Mouse (Mus musculus) CH12F3 (cell line): ENCODE data around the gene Trpv4.

ENCODE experiments used
- in situ Hi-C: fragments of 300-500 bp; cut with MboI; formaldehyde crosslinking; loops from 2 replicates; pipeline ENCODE4 v1.14.3; 2020; ENCODE audit warnings: low sequenced_read_pairs

Trpv4 gene

DNA sequence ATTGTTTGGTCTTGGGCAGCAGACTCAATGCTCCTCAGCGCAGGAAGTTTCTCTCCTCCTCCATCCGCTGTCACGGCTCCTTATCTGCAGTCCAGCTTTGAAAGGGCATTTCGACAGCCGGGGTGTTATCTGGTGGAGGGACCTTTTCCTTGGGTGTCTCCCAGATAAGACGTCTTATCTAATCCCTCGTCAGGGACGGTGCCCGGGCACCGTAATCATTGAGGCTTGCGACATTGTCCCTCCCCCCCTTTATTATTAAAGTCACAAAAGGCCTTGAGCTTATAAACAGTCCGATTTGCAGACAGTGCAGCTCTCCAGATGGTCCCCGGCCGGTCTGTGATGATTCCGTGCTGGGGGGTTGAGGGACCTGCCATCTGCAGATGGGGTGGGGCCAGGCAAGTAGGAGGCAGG, 67.1 kb downstream of the Trpv4 start:
- in situ Hi-C loops, result no loop called here

GRCm38 (mm10) chr5:114590043-114590913, 67.9 kb downstream of the Trpv4 start:
- in situ Hi-C loops, result no loop called here

DNA sequence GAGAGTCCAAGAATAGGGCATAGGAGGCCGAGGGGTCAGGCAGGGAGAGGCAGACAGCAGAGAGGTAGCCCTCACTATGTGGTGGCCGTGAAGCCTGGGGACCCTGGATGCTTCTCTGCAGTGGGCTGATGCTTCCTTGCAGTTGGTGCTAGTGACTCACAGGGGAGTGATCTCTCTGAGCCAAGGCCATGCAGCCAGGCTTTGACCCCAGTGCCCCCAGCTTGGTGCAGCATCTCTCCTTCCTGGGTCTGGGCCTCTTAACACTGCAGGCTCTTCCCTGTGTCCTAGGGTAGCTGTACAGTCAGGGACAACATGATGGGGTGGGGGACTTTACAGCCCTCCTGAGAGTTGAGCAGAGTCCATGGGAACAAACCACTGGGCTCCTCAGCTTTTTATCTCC, 68.8 kb downstream of the Trpv4 start:
- in situ Hi-C loops, result no loop called here

GRCm38 (mm10) chr5:114589026-114589425, 69.2 kb downstream of the Trpv4 start:
- in situ Hi-C loops, result no loop called here

GRCm38 (mm10) chr5:114588416-114588815, 69.8 kb downstream of the Trpv4 start:
- in situ Hi-C loops, result no loop called here

GRCm38 (mm10) chr5:114587908-114588307, 70.3 kb downstream of the Trpv4 start:
- in situ Hi-C loops, result no loop called here

DNA sequence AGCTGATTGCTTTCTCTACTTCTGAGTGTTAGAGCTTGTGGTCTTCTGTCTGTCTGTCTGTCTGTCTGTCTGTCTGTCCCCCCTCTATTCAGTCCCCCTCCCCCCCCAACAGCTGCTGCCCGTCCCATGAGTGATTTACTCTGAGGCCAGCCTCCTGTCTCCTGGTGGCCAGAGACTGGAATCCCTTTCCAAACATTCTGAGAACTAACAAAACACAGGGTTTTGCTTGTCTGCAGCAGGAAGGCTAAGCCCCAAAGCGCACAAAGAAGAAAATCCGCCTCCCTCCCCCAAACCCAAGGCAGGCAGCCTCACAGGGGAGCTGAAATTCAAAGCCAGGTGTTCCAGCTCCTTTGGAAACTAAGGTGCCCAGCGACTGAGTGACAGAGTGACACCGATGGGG, 72.5 kb downstream of the Trpv4 start:
- in situ Hi-C loops, result no loop called here

DNA sequence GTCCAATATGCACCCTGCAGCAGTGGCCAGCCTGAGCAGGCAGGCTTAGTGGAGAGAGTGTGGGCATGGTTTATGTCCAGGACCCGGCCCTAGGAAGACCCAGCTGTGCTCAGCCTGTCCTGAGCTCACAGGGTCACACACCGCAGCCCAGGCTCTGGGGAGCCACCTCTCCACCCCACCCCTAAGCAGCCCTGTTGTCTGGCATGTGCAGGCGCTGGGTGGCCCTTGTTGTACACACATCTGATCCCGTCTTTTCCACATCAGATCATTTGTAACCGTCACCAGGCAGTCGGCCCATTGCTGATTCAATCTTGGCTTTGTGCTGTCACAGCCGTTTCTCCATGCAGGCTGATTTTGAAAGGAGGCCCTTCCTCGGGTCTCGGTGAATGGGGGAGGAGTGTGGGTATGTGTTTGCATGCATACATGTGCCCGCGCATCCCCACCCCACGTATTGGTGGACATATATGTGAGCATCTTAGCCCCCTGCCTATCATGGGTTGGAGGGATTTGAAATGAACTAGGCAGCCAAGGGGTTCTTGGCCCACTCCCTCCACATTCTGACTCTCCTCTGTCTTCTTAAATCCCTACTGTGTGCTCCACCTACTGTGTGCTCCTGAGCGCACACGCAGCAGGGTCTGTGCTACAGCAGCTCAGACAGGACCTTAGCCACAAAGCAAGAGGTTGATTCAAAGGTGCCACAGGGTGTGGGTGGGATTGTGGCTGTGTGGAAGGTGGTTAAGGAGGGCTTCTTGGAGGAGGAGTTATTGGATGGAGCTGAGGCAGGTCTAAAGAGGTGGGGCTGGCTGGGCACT, 73.7 kb downstream of the Trpv4 start:
- in situ Hi-C loops, result no loop called here

GRCm38 (mm10) chr5:114583490-114584175, 74.6 kb downstream of the Trpv4 start:
- in situ Hi-C loops, result no loop called here

- in situ Hi-C loops, result no loop called here
Observed at GRCm38 (mm10) chr5:114583046-114583445, 75.2 kb downstream of the Trpv4 start.

GRCm38 (mm10) chr5:114581486-114581885, 76.7 kb downstream of the Trpv4 start:
- in situ Hi-C loops, result no loop called here

DNA sequence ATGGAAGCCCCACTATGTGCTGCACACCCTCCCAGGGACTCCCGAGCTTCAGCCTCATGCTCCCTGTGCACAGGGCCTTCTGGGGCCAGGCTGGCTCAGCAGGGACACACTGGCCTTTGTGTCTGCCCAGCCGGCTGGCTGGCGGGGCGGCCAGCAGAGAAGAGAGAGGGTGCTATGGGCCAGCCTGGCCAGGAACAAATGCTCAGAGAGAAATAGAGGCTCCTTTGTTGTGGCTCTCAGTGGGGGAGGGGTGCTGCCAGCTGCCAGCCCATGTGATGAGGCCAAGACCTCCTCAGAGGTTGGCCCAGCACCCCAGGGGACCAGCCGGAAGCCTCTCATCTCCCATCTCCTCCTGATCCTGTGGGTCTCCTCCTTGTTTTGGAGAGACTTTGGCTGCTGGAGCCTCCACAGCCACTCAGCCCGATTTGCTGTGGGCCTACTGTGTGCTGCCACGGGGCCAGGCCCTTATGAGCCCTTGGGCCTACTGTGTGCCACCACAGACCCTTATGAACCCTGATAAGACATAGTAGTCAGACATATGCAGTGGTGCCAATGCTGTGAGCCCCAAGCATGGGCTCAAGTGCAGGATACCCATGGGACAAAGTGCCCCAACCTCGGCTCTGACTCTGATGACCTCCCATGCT, 78.4 kb downstream of the Trpv4 start:
- in situ Hi-C loops, result no loop called here

GRCm38 (mm10) chr5:114578361-114578760, 79.9 kb downstream of the Trpv4 start:
- in situ Hi-C loops, result no loop called here

- in situ Hi-C loops, result no loop called here
Observed at GRCm38 (mm10) chr5:114575986-114576605, 82.1 kb downstream of the Trpv4 start.

DNA sequence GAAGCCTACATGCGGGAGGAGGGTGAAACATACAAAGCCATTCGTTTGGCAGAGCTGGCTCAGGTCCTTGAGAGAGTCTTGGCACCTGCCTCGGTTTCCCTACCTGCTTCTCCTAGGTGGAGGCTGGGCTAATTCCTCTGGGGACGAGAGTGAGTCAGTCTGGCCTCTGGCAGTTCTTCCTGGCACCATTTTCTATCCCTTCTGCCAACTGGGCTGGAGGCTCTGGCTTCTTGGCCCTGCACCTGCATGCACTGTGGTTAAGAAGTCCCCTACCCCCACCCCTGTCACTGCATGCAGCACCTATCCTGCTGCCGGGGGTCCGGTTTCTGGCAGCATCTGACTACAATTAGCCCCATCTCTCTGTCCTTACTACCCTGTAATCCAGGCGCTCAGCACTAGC, 82.7 kb downstream of the Trpv4 start:
- in situ Hi-C loops, result no loop called here

DNA sequence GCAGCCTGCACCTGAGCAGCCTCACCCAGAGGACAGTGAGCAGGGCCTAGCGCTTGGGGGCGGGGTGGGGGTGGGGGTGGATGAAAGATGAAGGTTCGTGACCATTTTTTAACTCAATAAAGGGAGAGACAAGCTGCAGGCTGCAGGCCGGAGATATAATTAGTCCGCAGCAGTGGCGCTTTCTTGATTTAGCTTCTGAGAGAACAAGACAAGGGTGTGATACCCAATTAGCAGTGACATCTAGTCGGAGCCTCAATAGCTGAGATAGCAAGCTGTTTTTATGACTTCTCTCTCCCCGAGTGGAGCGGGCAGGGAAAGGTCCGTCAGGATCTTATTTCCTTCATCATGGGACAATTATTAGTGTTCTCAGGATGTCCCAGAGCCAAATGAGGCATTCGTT, 83.2 kb downstream of the Trpv4 start:
- in situ Hi-C loops, result no loop called here

GRCm38 (mm10) chr5:114573920-114574628, 84.1 kb downstream of the Trpv4 start:
- in situ Hi-C loops, result no loop called here

- in situ Hi-C loops, result no loop called here
Observed at GRCm38 (mm10) chr5:114572997-114573396, 85.2 kb downstream of the Trpv4 start.
